Mouse (Mus musculus) bone marrow, adult 2 months (tissue): ENCODE results near the gene Brpf3. TPM values are rescaled to one million over a fixed set of nuclear protein-coding genes. Genes with fewer than 3 reads are reported as not detected.
"Not testable (repeated sequence)": the region's sequence is repeated elsewhere in the genome, so short reads cannot be mapped to it uniquely, and the experiment has no call there.

ENCODE experiments used
- H3K27ac ChIP-seq: fragments of 200-500 bp; 2 replicates; pipeline ENCODE4 v1.5.1; 2012; ENCODE audit warnings: low read depth, mild to moderate bottlenecking, control low read depth, inconsistent platforms, low read length; ENCODE audit not compliant: control insufficient read depth, poor library complexity, insufficient read depth
- H3K4me1 ChIP-seq: fragments of 200-500 bp; 2 replicates; pipeline ENCODE4 v1.6.1; 2011; ENCODE audit warnings: low read length; ENCODE audit not compliant: control insufficient read depth, insufficient read depth
- H3K4me3 ChIP-seq: fragments of 200-500 bp; replicated peaks from 2 replicates; pipeline ENCODE3; 2011; ENCODE audit warnings: mild to moderate bottlenecking, low read depth, low read length, control low read depth; ENCODE audit not compliant: control insufficient read depth
- CTCF ChIP-seq: fragments of 200-500 bp; IDR thresholded peaks from 2 replicates; pipeline ENCODE4 v1.5.1; 2011; ENCODE audit warnings: low read length, control low read depth; ENCODE audit not compliant: control insufficient read depth, insufficient read depth
- POLR2A ChIP-seq: fragments of 200-500 bp; IDR thresholded peaks from 2 replicates; pipeline ENCODE4 v1.6.1; 2011; ENCODE audit warnings: low read depth, mild to moderate bottlenecking, control low read depth, low read length, borderline replicate concordance; ENCODE audit not compliant: control insufficient read depth
- WGBS: fragments of 180-500 bp; shearing (Covaris S2); methylation state at CpG from one replicate; pipeline ENCODE4 v1.1.7; 2018; 5-methylcytosine and 5-hydroxymethylcytosine counted together
- polyA plus RNA-seq: library from polyadenylated mRNA; stranded (reverse); fragments of >200 nt; gene quantifications from 2 replicates; pipeline ENCODE4 v1.2.4, GENCODE M21; 2011; ENCODE audit warnings: low replicate concordance; ENCODE audit not compliant: missing spikeins, insufficient read depth, insufficient read length

The Brpf3 gene
- polyA plus RNA-seq, 1 experiment: 133 TPM

DNA sequence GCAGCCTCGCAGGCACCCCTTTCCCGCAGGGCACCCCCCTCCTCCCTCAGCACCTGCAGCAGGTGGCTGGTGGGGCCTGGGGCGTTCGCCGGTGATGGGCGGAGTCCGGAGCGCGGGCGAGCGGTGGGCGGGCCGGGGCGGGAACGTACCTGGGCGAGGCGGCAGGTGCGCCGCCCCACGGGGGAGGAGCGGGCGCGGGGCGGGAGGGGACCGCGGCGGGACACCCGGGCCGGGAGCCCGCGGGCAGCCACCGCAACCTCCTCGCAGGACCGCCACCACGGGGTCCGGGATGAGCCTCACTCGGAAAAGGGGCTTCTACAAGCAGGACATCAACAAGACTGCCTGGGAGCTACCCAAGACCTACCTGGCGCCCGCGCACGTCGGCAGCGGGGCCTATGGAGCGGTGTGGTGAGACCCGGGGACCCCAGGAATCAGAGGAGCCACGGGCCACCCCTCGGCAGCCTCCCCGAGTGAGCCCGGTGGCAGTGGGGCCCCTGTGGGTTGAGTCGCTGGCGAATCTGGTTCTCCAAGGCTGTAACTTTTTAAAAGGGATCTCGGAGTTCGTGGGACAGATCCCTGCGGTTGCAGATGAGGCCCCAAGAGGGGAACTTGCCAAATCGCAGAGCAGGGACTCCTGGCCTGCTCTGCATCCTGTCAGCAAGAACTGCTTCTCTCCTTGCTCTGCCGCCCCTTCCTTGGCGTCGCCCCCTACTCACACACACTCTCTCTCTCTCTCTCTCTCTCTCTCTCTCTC lies 31.6 kb upstream of the Brpf3 start, which contains the start of gene Mapk13:
Gene Mapk13, plus strand, starts transcription at position 177 of the 754 bp plus-strand sequence.
- Histone ChIP-seq H3K27ac (peak within 1 kb of the TSS; percentile 85), H3K4me3 (peak within 1 kb of the TSS; percentile 63), H3K4me1 (peaks cover 1% of the 10 kb centered on the region; the same call in 1 of the 2 replicates)
- TF ChIP-seq CTCF (no peak), POLR2A (no peak)
- WGBS: 1% methylated on average over 47 of the region's 58 CpGs

DNA sequence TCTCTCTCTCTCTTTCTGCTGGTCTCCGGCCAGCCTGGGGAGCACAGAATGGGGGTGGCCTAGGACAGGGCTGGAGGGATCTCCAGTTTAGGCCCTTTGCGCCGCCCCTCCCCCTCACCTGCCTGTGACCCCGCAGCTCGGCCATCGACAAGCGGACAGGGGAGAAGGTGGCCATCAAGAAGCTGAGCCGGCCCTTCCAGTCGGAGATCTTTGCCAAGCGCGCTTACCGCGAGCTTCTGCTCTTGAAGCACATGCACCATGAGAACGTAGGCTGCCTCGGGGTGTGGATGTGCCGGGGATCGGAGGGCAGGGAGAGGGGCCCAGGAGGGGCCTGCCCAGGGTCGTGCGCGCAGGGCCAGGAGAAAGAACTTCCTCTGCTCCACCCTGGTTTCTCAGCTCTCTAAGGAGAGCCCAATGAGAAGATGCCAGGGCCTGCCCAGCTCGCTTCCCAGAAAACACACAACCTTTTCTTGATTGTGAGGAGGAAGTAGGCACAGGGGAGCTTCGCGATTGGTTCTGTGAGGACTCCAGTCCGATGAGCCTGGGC lies 30.9 kb upstream of the Brpf3 start:
- no peak for TF ChIP-seq POLR2A
- TF ChIP-seq CTCF: no peak
- 2% methylated on average over 24 of the region's 24 CpGs for WGBS
- Histone ChIP-seq H3K4me3 (peak overlapping the region; percentile 63), H3K27ac (peak overlapping the region; percentile 85), H3K4me1 (peaks cover 1% of the 10 kb centered on the region; the same call in 1 of the 2 replicates)

DNA sequence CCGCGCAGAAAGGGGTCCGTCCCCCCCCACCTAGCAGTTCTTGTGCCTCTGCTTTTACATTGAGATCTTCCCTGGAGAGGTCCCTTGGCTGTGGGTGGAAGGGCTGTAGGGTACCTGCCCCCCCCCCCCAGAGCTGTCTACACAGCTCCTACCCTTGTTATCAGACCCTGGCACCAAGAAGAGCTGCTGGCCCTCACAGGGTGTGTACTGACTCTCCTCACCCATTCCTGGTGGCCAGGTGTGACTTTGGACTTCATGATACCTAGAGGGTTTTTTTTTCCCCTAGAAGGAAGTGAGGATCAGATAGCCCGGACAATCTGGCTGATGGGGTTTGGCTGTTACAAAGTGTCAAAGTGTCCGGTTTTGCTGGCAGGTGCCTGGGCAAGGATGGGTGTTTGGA lies 29.6 kb upstream of the Brpf3 start:
- Histone ChIP-seq H3K4me3 (no peak overlapping the region), H3K27ac (no peak overlapping the region), H3K4me1 (peaks cover 1% of the 10 kb centered on the region; the same call in 1 of the 2 replicates)
- 67% methylated on average over 5 of the region's 5 CpGs for WGBS
- TF ChIP-seq POLR2A (no peak), CTCF (no peak)

DNA sequence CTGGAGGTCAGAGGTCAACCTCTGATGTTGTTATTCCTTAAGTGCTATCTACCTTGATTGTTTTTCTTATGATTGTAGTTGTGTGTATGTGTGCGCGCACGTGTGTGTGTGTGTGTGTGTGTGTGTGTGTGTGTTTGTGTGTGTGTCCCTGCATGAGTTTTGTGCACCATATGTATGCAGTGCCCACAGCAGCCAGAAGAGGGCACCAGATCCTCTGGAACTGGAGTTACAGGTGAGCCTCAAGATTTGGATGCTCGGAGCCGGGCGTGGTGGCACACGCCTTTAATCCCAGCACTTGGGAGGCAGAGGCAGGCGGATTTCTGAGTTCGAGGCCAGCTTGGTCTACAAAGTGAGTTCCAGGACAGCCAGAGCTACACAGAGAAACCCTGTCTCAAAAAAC lies 26.6 kb upstream of the Brpf3 start:
- H3K4me3 ChIP-seq, H3K4me1 ChIP-seq, H3K27ac ChIP-seq: not testable (repeated sequence)
- TF ChIP-seq CTCF: 0 out of 2 replicates have a peak, but pooled peaks have one; percentile 18
- 90% methylated on average over 9 of the region's 9 CpGs for WGBS

DNA sequence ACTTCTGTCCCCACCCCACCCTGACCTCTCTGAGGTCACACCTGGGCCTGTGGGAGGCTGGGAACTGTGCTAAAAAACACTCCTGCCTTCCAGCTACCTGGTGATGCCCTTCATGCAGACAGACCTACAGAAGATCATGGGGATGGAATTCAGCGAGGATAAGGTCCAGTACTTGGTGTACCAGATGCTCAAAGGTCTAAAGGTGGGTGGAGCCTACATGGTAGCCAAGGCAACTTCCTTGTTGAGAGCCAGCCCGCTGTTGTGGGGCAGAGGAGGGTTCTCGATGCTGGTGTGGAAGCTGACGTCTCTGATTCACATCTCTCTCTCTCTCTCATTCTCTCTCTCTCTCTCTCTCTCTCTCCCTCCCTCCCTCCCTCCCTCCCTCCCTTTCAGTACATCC lies 25.7 kb upstream of the Brpf3 start:
- Histone ChIP-seq H3K27ac (no peak overlapping the region), H3K4me3 (no peak overlapping the region), H3K4me1 (peaks cover 1% of the 10 kb centered on the region; the same call in 1 of the 2 replicates)
- TF ChIP-seq POLR2A (no peak), CTCF (no peak)
- WGBS: 69% methylated on average over 4 of the region's 4 CpGs

DNA sequence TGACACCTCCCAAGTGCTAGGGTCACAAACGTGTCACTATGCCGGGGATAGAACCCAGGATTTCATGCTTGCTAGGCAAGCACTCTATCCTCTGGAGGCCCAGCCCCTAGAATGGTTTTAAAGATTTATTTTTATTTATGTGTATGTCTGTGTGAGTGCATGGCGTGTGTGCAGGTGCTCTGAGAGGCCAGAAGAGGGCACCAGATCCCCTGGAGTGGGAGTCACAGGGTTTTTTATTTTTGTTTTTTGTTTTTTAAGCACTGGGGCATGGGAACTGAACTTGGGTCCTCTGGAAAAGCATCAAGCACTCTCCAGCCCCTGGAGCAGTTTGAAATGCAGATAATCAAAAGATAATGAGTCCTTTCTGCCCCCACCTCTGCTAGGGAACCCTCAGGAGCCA lies 24.1 kb upstream of the Brpf3 start:
- H3K4me3 ChIP-seq: no peak overlapping the region
- no peak for TF ChIP-seq POLR2A
- peak; percentile 38 for TF ChIP-seq CTCF
- 74% methylated on average over 3 of the region's 3 CpGs for WGBS

DNA sequence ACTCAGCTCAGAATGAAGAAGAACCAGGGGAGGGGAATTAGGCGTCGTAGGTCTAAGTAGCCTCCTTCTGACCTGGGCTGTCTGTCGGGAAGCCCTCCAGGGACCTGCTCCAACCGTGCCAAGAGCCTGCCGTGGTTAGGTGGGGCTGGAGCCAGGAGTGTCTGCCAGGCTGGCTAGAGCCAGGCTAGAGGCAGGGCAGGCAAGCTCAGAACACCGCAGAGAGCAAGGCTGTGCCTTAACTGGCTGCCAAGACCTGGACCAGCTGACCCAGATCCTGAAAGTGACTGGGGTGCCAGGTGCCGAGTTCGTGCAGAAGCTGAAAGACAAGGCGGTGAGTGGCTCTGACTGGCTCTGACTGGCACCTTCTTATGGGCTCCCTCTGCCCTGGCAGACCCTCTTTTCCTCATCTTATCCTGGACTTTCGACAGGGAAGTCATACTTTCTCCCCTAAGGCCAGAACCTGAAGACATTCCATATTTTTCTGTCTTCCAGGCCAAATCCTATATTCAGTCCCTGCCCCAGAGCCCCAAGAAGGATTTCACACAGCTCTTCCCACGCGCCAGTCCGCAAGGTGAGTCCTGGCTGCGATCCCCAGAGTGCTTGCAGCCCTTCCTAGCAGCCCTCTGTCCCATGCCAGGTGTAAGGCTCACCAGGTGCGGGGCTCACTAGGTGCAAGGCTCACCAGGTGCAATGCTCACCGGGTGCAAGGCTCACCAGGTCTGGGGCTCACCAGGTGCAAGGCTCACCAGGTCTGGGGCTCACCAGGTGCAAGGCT lies 23.5 kb upstream of the Brpf3 start:
- 89% methylated on average over 16 of the region's 16 CpGs for WGBS
- no peak overlapping the region for H3K27ac ChIP-seq
- no peak overlapping the region for H3K4me3 ChIP-seq
- H3K4me1 ChIP-seq: peaks cover 1% of the 10 kb centered on the region; the same call in 1 of the 2 replicates
- no peak for TF ChIP-seq POLR2A
- TF ChIP-seq CTCF: no peak

More for the DNA sequence above, 24.1 kb upstream of the Brpf3 start:
- Histone ChIP-seq H3K27ac (no peak overlapping the region), H3K4me1 (peaks cover 1% of the 10 kb centered on the region; the same call in 1 of the 2 replicates)

DNA sequence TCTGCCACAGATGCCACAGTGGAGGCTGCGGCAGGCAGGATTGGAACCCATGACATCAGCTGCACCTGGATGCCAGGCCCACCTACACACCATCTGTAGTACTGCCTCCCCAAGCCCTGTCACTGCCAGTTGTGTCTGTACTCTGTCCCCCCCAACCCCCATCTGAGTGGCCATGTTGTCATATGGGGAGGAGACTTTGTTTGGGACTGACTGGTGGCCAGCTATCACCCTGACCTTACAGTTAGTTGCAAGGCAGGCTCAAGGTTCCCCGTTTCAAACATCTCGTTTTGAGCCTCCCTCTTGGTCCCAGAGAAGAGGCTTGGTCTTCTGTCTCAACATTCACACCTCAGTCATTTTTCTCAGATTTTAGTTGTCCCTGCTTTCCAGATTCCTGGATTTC lies 21.2 kb upstream of the Brpf3 start:
- no peak for TF ChIP-seq CTCF
- no peak for TF ChIP-seq POLR2A
- Histone ChIP-seq H3K27ac (no peak overlapping the region; the same call in 1 of the 2 replicates), H3K4me1 (no peaks in the 10 kb centered on the region), H3K4me3 (no peak overlapping the region)
- 91% methylated on average over 3 of the region's 3 CpGs for WGBS
